Mouse (Mus musculus) lung, postnatal 14 days (tissue): ENCODE data around the gene Macf1.
A peak's percentile ranks its signal among the peaks of the same experiment; 100 is the strongest.

Experiments used
- DNase-seq: peaks from one replicate; pipeline ENCODE4 v3.0.0; 2021

Gene Macf1

GRCm38 (mm10) chr4:123431936-123432335 lies 252.2 kb downstream of the Macf1 start:
- no peak for DNase-seq

GRCm38 (mm10) chr4:123427900-123428684 lies 256.1 kb downstream of the Macf1 start:
- DNase-seq, result no peak

- no peak for DNase-seq
Observed at GRCm38 (mm10) chr4:123427271-123427899, 256.8 kb downstream of the Macf1 start.

GRCm38 (mm10) chr4:123426429-123427080 lies 257.6 kb downstream of the Macf1 start:
- DNase-seq, result no peak

- peak; percentile 59 for DNase-seq
Observed at GRCm38 (mm10) chr4:123425672-123426272, 258.4 kb downstream of the Macf1 start.

- no peak for DNase-seq
Observed at GRCm38 (mm10) chr4:123424050-123424449, 260.1 kb downstream of the Macf1 start.

- peak; percentile 57 for DNase-seq
Observed at GRCm38 (mm10) chr4:123422828-123423227, 261.3 kb downstream of the Macf1 start.

- no peak for DNase-seq
Observed at GRCm38 (mm10) chr4:123418032-123418431, 266.1 kb downstream of the Macf1 start.

- no peak for DNase-seq
Observed at GRCm38 (mm10) chr4:123417478-123417877, 266.7 kb downstream of the Macf1 start.

GRCm38 (mm10) chr4:123416829-123417228 lies 267.3 kb downstream of the Macf1 start:
- no peak for DNase-seq

GRCm38 (mm10) chr4:123415566-123415965 lies 268.6 kb downstream of the Macf1 start:
- no peak for DNase-seq

- no peak for DNase-seq
Observed at GRCm38 (mm10) chr4:123413876-123414275, 270.3 kb downstream of the Macf1 start.

- no peak for DNase-seq
Observed at GRCm38 (mm10) chr4:123412981-123413380, 271.2 kb downstream of the Macf1 start.

GRCm38 (mm10) chr4:123412528-123412878 lies 271.7 kb downstream of the Macf1 start:
- no peak for DNase-seq

GRCm38 (mm10) chr4:123411732-123412527 lies 272.2 kb downstream of the Macf1 start:
- peak; percentile 91 for DNase-seq

GRCm38 (mm10) chr4:123411006-123411731 lies 273.0 kb downstream of the Macf1 start:
- DNase-seq, result peak; percentile 59

GRCm38 (mm10) chr4:123409752-123410151 lies 274.4 kb downstream of the Macf1 start:
- DNase-seq, result peak; percentile 68

GRCm38 (mm10) chr4:123409034-123409692 lies 275.0 kb downstream of the Macf1 start:
- no peak for DNase-seq

GRCm38 (mm10) chr4:123407792-123408191 lies 276.4 kb downstream of the Macf1 start:
- no peak for DNase-seq

GRCm38 (mm10) chr4:123404056-123404455 lies 280.1 kb downstream of the Macf1 start:
- DNase-seq, result peak; percentile 58

- no peak for DNase-seq
Observed at GRCm38 (mm10) chr4:123402244-123402643, 281.9 kb downstream of the Macf1 start.
